Mouse (Mus musculus) gastrocnemius, adult 2 months (tissue): ENCODE measurements around the gene Stk38. TPM values are rescaled to one million over a fixed set of nuclear protein-coding genes. Genes with fewer than 3 reads are reported as not detected.
A peak's percentile ranks its signal among the peaks of the same experiment; 100 is the strongest.
"Not testable (repeated sequence)": the region's sequence is repeated elsewhere in the genome, so short reads cannot be mapped to it uniquely, and the experiment has no call there.

Experiments used
- DNase-seq: peaks from one replicate; pipeline ENCODE4 v3.0.0; 2022
- H3K27ac ChIP-seq: fragments of 200-600 bp; 2 replicates; pipeline ENCODE4 v1.8.1; 2022; ENCODE audit warnings: mild to moderate bottlenecking
- H3K4me3 ChIP-seq: fragments of 200-600 bp; 2 replicates; pipeline ENCODE4 v1.8.1; 2022; ENCODE audit warnings: mild to moderate bottlenecking, moderate library complexity
- CTCF ChIP-seq: fragments of 200-600 bp; IDR thresholded peaks from 2 replicates; pipeline ENCODE4 v1.8.1; 2022; ENCODE audit warnings: antibody characterized with exemption, mild to moderate bottlenecking, moderate library complexity
- intact Hi-C: fragments of 180-260 bp; cut with DNase I; formaldehyde crosslinking; loops from one replicate; pipeline ENCODE4 v1.15.1; 2025
- total RNA-seq, 2 experiments: library from RNA; stranded (reverse); gene quantifications; 2 replicates each; pipeline ENCODE4 v1.2.3; 2021

The Stk38 gene
- total RNA-seq, 2 experiments from 2014 or later = 26.9 to 29.2 TPM

DNA sequence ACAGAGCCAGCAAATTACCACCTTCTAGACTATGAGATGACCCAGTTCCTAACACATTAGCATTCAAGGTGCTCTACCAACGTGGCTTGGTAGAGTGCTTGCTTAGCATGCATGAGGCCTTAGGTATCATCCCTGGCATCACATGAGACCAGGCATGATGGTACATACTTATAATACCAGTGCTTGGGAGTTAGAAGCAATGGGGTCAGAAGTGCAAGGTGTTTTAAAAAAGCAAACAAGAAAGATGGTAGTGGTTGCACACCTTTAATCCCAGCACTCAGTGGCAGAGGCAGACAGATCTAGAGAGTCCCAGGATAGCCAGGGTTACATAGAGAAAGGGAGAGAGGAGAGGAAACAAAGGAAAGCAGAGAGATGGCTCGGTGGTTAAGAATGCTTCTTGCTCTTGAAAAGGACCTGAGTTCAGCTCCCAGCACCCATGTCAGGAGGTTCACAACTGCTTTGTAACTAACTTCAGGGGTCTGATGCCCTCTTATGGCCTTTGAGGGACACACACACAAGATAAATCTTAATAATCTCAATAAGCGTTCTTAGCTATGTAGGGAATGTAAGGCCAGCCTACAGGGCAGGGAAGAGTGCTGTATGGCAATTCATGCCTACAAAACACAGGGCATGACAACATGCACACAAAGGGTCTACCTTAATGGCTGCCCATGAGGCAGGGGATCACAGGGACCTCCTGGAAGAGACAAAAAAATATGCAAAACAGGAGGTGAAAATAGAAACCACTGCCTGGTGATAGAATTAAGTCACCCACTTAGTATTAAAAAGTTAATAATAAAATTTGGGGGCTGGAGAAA, 40.1 kb upstream of the Stk38 start:
- Histone ChIP-seq H3K4me3 (no peak overlapping the region), H3K27ac (no peak overlapping the region)
- TF ChIP-seq CTCF = peak; percentile 11; the same call in 1 of the 2 replicates
- no peak for DNase-seq
- intact Hi-C loops = loop anchor here (2.0 kb wide), 2 partner anchors 123 to 199 kb away; no protein-coding TSS in a partner anchor

DNA sequence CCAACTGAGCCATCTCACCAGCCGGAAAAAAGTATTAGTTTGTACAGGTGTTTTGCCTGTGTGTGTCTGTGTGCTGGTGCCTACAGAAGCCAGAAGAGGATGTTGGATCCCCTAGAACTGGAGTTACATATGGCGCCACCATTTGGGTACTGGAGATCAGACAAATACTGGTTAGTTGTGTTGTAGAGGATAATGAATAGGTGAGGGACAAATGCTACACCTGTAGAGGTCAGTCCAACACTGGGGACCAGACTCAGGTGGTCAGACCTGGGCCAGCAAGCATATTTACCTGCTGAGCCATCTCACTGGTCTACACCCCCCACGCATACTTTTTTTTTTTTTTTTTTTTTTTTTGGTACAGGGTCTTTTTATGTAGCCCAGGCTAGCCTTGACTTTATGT, 39.1 kb upstream of the Stk38 start:
- no peak for TF ChIP-seq CTCF
- intact Hi-C loops = no loop called here
- DNase-seq = no peak
- Histone ChIP-seq H3K4me3 (no peak overlapping the region), H3K27ac (no peak overlapping the region)

DNA sequence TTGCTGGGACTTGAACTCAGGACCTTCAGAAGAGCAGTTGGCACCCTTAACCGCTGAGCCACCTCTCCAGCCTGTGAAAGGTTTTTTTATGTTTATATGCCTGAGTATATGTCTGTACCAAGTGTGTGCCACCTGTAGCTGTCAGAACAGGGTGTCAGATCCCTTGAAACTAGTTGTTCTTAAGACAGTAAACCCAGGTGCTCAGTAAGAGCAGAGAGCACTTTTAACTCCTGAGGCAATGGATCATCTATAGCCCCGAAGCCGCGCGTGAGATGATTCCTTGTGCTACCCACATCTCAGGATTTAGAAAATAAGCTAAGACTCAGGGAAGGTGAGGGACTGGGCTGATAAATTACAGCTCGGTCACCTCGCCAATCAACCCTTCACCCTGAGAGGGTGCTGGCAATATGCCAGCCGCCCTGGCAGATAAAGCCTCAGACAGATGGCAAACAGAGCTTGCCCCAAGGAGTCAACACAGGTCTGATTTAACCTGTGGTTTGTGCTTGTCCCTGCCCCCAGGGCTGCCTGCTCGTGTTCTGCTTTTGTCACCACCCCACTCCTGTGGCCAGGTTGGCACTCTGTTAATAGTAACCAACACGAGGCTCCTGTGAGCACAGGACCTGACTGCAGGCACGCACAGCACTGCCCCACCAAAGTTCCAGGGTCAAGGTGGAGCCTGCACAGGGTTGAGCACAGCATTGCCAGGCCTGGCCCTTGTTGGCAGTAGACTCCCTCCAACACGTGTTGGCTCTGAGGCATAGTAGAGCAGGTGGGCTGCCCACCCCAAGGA, 38.1 kb upstream of the Stk38 start:
- no peak overlapping the region for H3K4me3 ChIP-seq
- intact Hi-C loops = no loop called here
- DNase-seq = no peak
- peak overlapping the region; percentile 43; the same call in 1 of the 2 replicates for H3K27ac ChIP-seq
- no peak for TF ChIP-seq CTCF

DNA sequence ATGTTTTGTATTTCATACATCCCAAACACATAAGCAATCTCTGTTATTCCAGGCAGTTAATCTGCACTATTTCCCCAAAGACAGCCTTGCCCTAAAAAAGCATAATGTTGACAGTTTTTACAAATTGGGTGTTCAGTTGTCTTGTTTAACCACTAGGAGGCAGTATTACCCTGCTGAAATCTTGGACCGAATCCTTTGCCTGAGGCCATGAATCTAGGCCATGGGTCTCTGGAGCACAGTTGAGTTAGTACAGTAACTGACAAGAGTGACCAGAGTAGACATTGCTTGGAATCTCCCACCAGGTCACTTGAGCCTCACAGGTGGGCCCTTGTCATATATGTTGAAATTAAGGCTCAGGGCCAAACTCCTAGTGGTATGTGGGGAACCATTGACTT, 37.1 kb upstream of the Stk38 start:
- intact Hi-C loops = no loop called here
- DNase-seq = no peak
- TF ChIP-seq CTCF = peak; percentile 78
- Histone ChIP-seq H3K27ac (no peak overlapping the region), H3K4me3 (no peak overlapping the region)

DNA sequence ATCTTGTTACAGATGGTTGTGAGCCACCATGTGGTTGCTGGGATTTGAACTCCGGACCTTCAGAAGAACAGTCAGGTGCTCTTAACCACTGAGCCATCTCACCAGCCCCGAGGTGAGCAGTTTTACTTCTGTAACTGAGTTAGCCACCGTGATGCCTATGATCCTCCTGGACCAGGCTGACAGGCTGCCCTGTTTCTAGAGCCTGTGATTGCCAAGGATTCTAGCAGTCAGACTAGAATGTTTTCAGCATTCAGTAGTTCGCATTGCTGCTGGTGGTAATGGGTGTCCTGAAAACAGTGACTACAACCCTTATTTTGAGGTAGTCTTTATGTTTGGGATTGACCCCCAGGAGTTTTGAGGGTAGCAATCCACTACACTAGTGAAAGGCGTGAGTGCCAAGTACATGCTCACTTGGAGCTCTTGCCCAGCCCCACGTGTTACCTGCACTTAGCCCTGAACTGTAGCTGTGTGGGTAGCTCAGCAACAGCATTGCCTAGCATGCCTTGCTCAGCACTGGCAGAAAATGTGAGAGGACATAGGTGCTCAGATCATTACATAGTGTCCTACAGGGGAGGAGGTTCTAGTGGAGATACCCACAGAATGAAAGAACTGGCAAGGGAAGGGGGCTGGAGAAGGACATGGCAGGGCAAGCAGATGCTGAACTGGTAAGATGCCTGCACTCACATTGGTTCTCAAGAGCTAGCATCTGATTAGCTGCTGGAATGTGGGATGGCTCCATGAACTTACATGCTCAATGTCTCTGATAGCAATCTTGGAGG, 36.5 kb upstream of the Stk38 start:
- intact Hi-C loops = no loop called here

DNA sequence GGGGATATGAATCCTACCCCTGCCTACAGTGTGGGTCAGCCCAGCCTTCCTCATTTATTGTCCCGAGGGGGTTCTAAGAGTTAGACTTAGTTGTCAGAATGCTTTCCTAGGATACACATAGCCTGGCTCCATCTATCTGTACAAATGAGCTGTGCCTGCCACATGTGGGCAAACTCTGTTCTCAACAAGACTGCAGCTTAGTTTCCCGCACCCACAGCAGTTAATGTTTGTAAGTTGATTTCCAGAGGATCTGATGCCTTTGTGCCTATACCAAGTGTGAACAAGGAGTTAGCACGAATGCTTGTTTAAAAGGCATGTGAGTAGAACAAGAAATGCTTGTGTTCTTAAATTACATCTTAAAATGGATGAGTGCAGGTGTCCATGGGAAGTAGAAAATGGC, 35.8 kb upstream of the Stk38 start:
- intact Hi-C loops = no loop called here
- Histone ChIP-seq H3K27ac (no peak overlapping the region), H3K4me3 (no peak overlapping the region)
- DNase-seq = no peak
- TF ChIP-seq CTCF = no peak

More for the DNA sequence above, 36.5 kb upstream of the Stk38 start:
- H3K27ac ChIP-seq = no peak overlapping the region; the same call in 1 of the 2 replicates
- no peak for DNase-seq
- TF ChIP-seq CTCF = no peak
- H3K4me3 ChIP-seq = no peak overlapping the region

DNA sequence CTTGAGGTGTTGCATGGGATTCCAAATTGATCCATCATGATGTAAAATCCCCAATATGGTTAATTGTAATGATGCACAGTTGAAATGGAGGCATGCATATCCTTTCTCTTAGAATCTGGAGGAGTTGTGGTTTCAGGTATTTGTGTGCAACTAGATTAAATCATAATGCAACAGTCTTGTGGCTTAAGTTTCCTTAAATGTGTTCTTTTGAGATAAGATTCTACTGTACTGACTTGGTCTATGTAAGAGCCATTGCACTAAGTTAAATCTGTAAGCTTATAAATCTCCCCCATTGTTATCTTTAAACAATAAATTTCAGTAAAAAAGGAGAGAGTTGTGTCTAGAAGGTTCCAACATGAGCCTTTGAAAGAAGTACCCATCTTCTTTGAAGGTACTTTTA, 34.8 kb upstream of the Stk38 start:
- DNase-seq = no peak
- H3K27ac ChIP-seq = no peak overlapping the region
- no peak overlapping the region for H3K4me3 ChIP-seq
- no peak for TF ChIP-seq CTCF
- intact Hi-C loops = no loop called here

DNA sequence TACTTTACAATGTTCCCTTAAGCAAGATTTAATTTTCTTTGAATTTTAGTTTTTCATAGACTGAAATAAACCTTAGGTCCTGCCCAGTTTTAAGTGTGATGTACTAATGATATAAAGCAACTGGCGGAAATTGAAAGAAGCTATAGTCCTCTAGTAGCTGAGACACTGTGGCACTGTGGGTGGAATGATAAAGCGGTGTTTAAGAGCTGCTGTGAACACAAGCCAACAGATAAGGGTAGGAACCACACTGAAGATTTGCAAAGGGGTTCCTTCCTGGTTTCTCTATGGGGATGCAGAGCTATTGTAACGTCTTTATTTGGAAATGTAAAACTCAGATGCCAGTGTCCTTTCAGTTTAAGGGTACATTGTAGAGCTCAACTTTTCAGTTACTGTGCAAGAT, 33.8 kb upstream of the Stk38 start:
- DNase-seq, H3K4me3 ChIP-seq, intact Hi-C loops: not testable (repeated sequence)

DNA sequence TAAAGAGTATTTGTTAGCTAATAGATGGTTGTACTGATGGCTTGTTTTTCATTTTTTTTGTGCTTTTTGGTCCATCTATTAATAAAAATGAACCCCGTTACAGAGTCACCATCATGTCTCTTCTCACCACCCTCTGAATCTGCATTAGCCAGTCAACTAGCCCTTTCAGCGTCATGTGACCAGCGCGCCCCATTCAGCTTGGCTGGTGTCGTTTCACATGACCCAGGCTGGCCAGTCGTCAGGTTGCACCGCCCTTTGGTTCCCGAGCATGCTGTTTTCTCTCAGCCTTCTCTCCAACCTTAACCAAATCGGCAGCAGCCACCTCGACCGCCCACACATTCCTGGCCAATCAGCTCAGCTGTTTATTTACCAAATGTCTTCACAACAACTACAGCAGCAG, 31.6 kb upstream of the Stk38 start:
- no peak overlapping the region for H3K27ac ChIP-seq
- DNase-seq = no peak
- no peak overlapping the region; the same call in 1 of the 2 replicates for H3K4me3 ChIP-seq
- intact Hi-C loops = loop anchor here (10.0 kb wide), 1 partner anchor 345 kb away; the partner anchor contains the start of genes Mapk14 and Slc26a8
- no peak for TF ChIP-seq CTCF

More for the DNA sequence above, 33.8 kb upstream of the Stk38 start:
- H3K27ac ChIP-seq = not testable (repeated sequence)

DNA sequence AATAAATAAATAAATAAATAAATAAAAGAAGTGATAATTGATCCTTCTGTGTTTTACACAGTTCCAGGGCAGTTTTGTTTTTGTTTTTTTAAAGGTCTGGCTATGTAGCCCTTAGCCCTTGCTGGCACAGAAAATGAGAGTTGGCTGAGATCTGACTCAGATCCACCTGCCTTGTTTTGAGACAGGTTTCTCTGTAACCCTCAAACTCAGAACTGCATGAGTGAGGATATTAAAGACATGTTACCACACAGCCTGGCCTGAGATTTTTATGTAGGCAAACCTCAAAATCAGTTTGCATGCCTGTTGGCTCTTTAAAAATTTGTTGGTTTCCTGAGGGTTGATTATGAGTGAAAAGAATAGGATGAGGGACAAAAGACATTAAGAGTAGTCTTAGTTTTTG, 27.7 kb upstream of the Stk38 start:
- H3K4me3 ChIP-seq = peak overlapping the region; percentile 97
- H3K27ac ChIP-seq = peak overlapping the region; percentile 50; the same call in 1 of the 2 replicates
- intact Hi-C loops = loop anchor here (10.0 kb wide), 1 partner anchor 341 kb away; the partner anchor contains the start of genes Mapk14 and Slc26a8
- TF ChIP-seq CTCF = no peak
- DNase-seq = no peak

DNA sequence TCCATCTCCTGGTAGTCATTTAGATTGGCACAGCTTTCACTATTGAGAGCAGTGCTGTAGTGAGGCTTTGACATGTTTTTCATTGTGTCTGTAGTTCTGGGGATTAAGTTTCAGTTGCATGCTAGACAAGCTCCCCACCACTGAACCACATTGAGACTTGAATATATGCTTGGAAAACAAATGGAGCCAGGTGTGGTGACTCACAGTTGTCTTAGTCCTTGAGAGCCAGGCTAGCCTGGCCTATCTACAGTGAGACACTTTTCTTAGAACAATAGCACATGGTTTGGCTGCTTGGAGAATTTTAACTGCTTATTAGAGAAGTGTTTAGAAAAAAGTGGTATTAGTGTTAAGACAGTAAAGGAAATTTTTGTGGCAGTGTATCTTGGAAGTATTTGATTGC, 26.5 kb upstream of the Stk38 start:
- no peak for TF ChIP-seq CTCF
- H3K27ac ChIP-seq = peak overlapping the region; percentile 99
- H3K4me3 ChIP-seq = peak overlapping the region; percentile 97
- DNase-seq = no peak
- intact Hi-C loops = loop anchor here (10.0 kb wide), 1 partner anchor 339 kb away; the partner anchor contains the start of genes Mapk14 and Slc26a8

DNA sequence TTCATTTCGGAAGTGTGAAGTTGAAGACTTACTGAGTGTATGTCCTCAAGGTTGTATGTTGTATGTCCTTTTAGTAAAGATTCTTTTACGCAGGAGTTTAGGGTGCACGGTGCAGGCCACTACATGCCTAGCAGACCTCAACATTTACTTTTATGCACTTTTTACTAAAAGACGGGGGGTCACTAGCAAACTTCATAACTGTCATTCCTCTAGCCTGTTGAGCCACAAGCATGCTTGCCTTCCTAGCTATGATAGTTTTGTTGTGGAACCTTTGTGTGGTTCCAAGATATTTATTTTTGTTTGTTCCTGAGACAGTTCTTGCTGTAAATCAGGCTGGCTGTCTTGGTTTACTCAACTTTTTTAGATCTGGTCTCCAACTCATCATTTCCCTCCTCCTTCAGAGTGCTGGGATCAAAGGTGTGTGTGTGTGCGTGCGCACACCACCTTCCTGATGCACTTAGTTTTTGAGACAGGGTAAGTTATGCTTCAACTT, 25.8 kb upstream of the Stk38 start:
- DNase-seq = no peak
- Histone ChIP-seq H3K4me3 (peak overlapping the region; percentile 97), H3K27ac (peak overlapping the region; percentile 99)
- no peak for TF ChIP-seq CTCF
- intact Hi-C loops = loop anchor here (10.0 kb wide), 1 partner anchor 339 kb away; the partner anchor contains the start of genes Mapk14 and Slc26a8
